Mouse (Mus musculus): ENCODE measurements around the gene Ddx5.

DNA sequence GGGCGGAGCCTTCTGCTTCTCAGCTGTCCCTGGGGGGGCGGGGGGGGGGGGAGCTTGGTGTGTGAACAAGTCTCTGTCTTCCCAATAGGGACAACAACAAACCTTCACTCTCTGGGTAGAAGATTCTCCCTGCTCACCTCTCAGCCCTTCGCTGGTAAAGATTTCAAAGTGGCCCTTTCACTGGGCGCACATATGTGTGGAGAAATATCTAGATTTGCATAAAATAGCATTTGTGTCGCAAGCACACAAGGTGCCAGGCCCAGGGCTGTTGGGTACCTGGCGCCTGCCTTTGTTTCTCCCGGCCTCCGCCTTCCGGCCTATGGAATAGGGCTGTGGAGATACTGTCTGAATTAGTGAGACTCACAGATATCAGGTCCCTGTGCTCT is 26.2 kb downstream of the Ddx5 start:
- TF ChIP-seq CTCF (IDR thresholded peaks at IDR 0.05; ENCODE audit: borderline replicate concordance, extremely low read depth, insufficient read depth, insufficient read length) = no peak
- no peak for TF ChIP-seq POLR2A (IDR thresholded peaks at IDR 0.05; ENCODE audit: borderline replicate concordance, extremely low read depth, insufficient read depth, insufficient read length, poor library complexity, severe bottlenecking)
